Mouse (Mus musculus): Measurements from ENCODE around the gene Fgfr2. TPM values are rescaled to one million over a fixed set of nuclear protein-coding genes. Genes with fewer than 3 reads are reported as not detected.
A peak's percentile ranks its signal among the peaks of the same experiment; 100 is the strongest.

The Fgfr2 gene
- polyA plus RNA-seq, 1 experiment: 0.17 TPM

- H3K79me2 ChIP-seq (ENCODE audit: control insufficient read depth, insufficient read depth): no peaks in the 10 kb centered on the region
- no peak overlapping the region for H3K4me3 ChIP-seq
- H3ac ChIP-seq (ENCODE audit: control insufficient read depth, insufficient read length): no peak overlapping the region
- no peaks in the 10 kb centered on the region for H3K36me3 ChIP-seq (ENCODE audit: control insufficient read depth, insufficient read depth)
- peak in 1 of 3 experiments; percentile 2 for TF ChIP-seq MYOD1 (IDR thresholded peaks at IDR 0.05; ENCODE audit: control insufficient read depth in 1 of 3, insufficient read length in 2 of 3, low read depth in 2 of 3)
- no peak for TF ChIP-seq MAX (IDR thresholded peaks at IDR 0.05; ENCODE audit: low read depth)
- H3K27me3 ChIP-seq (ENCODE audit: control insufficient read depth, insufficient read depth, insufficient read length): no peaks in the 10 kb centered on the region
- H3K4me2 ChIP-seq (ENCODE audit: low read depth): no peak overlapping the region
Measured at GRCm38 (mm10) chr7:132455071-132455720, 668.0 kb downstream of the Fgfr2 start.

GRCm38 (mm10) chr7:132449891-132450735 is 673.0 kb downstream of the Fgfr2 start:
- no peaks in the 10 kb centered on the region for H3K79me2 ChIP-seq (ENCODE audit: control insufficient read depth, insufficient read depth)
- no peak overlapping the region for H3ac ChIP-seq (ENCODE audit: control insufficient read depth, insufficient read length)
- H3K4me2 ChIP-seq (ENCODE audit: low read depth): no peak overlapping the region
- H3K4me3 ChIP-seq: no peak overlapping the region
- no peaks in the 10 kb centered on the region for H3K36me3 ChIP-seq (ENCODE audit: control insufficient read depth, insufficient read depth)
- TF ChIP-seq MYOD1 (IDR thresholded peaks at IDR 0.05; ENCODE audit: control insufficient read depth in 1 of 3, insufficient read length in 2 of 3, low read depth in 2 of 3): peak in 2 of 3 experiments; percentile 20
- TF ChIP-seq SRF (IDR thresholded peaks at IDR 0.05; ENCODE audit: control insufficient read depth, insufficient read length, low read depth): no peak
- no peaks in the 10 kb centered on the region for H3K27me3 ChIP-seq (ENCODE audit: control insufficient read depth, insufficient read depth, insufficient read length)

- Histone ChIP-seq H3K79me2 (ENCODE audit: control insufficient read depth, insufficient read depth) (no peaks in the 10 kb centered on the region), H3K36me3 (ENCODE audit: control insufficient read depth, insufficient read depth) (no peaks in the 10 kb centered on the region), H3K27me3 (ENCODE audit: control insufficient read depth, insufficient read depth, insufficient read length) (no peaks in the 10 kb centered on the region), H3K4me3 (no peak overlapping the region), H3K4me2 (ENCODE audit: low read depth) (no peak overlapping the region), H3ac (ENCODE audit: control insufficient read depth, insufficient read length) (no peak overlapping the region)
- no peak for TF ChIP-seq CEBPB (IDR thresholded peaks at IDR 0.05; ENCODE audit: insufficient read depth, poor library complexity, severe bottlenecking)
- no peak for TF ChIP-seq REST (IDR thresholded peaks at IDR 0.05; ENCODE audit: insufficient read depth, insufficient read length)
- no peak for TF ChIP-seq SRF (IDR thresholded peaks at IDR 0.05; ENCODE audit: control insufficient read depth, insufficient read length, low read depth)
- no peak for TF ChIP-seq MYOG (IDR thresholded peaks at IDR 0.05; ENCODE audit: control insufficient read depth in 1 of 3, insufficient read depth in 1 of 3, insufficient read length in 2 of 3, low read depth in 2 of 3)
- TF ChIP-seq POLR2AphosphoS2 (IDR thresholded peaks at IDR 0.05; ENCODE audit: insufficient read length, low read depth): no peak
- TF ChIP-seq E2F4 (IDR thresholded peaks at IDR 0.05; ENCODE audit: insufficient read depth): no peak
- TF ChIP-seq POLR2A (IDR thresholded peaks at IDR 0.05; ENCODE audit: insufficient read length, low read depth): no peak
Measured at GRCm38 (mm10) chr7:132448511-132449154, 674.5 kb downstream of the Fgfr2 start.

- Histone ChIP-seq H3K79me2 (ENCODE audit: control insufficient read depth, insufficient read depth) (no peaks in the 10 kb centered on the region), H3K4me2 (ENCODE audit: low read depth) (peak overlapping the region; percentile 45), H3K27me3 (ENCODE audit: control insufficient read depth, insufficient read depth, insufficient read length) (no peaks in the 10 kb centered on the region), H3K36me3 (ENCODE audit: control insufficient read depth, insufficient read depth) (no peaks in the 10 kb centered on the region), H3ac (ENCODE audit: control insufficient read depth, insufficient read length) (no peak overlapping the region), H3K4me3 (no peak overlapping the region)
- TF ChIP-seq MYOD1 (IDR thresholded peaks at IDR 0.05; ENCODE audit: control insufficient read depth in 1 of 3, insufficient read length in 2 of 3, low read depth in 2 of 3) (no peak), POLR2A (IDR thresholded peaks at IDR 0.05; ENCODE audit: insufficient read length, low read depth) (no peak), MAX (IDR thresholded peaks at IDR 0.05; ENCODE audit: low read depth) (no peak), MYOG (IDR thresholded peaks at IDR 0.05; ENCODE audit: control insufficient read depth in 1 of 3, insufficient read depth in 1 of 3, insufficient read length in 2 of 3, low read depth in 2 of 3) (no peak), TCF3 (IDR thresholded peaks at IDR 0.05; ENCODE audit: insufficient read length, low read depth) (no peak), TCF12 (IDR thresholded peaks at IDR 0.05; ENCODE audit: insufficient read depth, poor library complexity, severe bottlenecking) (no peak), E2F4 (IDR thresholded peaks at IDR 0.05; ENCODE audit: insufficient read depth) (no peak), CEBPB (IDR thresholded peaks at IDR 0.05; ENCODE audit: insufficient read depth, poor library complexity, severe bottlenecking) (no peak), POLR2AphosphoS2 (IDR thresholded peaks at IDR 0.05; ENCODE audit: insufficient read length, low read depth) (no peak), REST (IDR thresholded peaks at IDR 0.05; ENCODE audit: insufficient read depth, insufficient read length) (no peak), SRF (IDR thresholded peaks at IDR 0.05; ENCODE audit: control insufficient read depth, insufficient read length, low read depth) (no peak), USF1 (IDR thresholded peaks at IDR 0.05; ENCODE audit: low read depth) (no peak)
Measured at GRCm38 (mm10) chr7:132447558-132447957, 675.6 kb downstream of the Fgfr2 start.

GRCm38 (mm10) chr7:132446841-132447240 is 676.3 kb downstream of the Fgfr2 start:
- H3ac ChIP-seq (ENCODE audit: control insufficient read depth, insufficient read length): no peak overlapping the region
- H3K36me3 ChIP-seq (ENCODE audit: control insufficient read depth, insufficient read depth): no peaks in the 10 kb centered on the region
- no peak overlapping the region for H3K4me3 ChIP-seq
- peak overlapping the region; percentile 45 for H3K4me2 ChIP-seq (ENCODE audit: low read depth)
- TF ChIP-seq TCF12 (IDR thresholded peaks at IDR 0.05; ENCODE audit: insufficient read depth, poor library complexity, severe bottlenecking) (no peak), SRF (IDR thresholded peaks at IDR 0.05; ENCODE audit: control insufficient read depth, insufficient read length, low read depth) (no peak), MYOG (IDR thresholded peaks at IDR 0.05; ENCODE audit: control insufficient read depth in 1 of 3, insufficient read depth in 1 of 3, insufficient read length in 2 of 3, low read depth in 2 of 3) (no peak)
- H3K27me3 ChIP-seq (ENCODE audit: control insufficient read depth, insufficient read depth, insufficient read length): no peaks in the 10 kb centered on the region
- no peaks in the 10 kb centered on the region for H3K79me2 ChIP-seq (ENCODE audit: control insufficient read depth, insufficient read depth)
